Mouse (Mus musculus) CH12.LX (cell line): ENCODE results near the gene Mpv17. TPM values are rescaled to one million over a fixed set of nuclear protein-coding genes. Genes with fewer than 3 reads are reported as not detected.

Experiments used
- DNase-seq: peaks from one replicate; pipeline ENCODE4 v3.0.0-alpha.2; 2013; ENCODE audit errors: extremely low read depth
- H3K27ac ChIP-seq: 2 replicates; pipeline ENCODE4 v1.5.1; 2012; ENCODE audit warnings: low read depth, mild to moderate bottlenecking, control low read depth, moderate library complexity; ENCODE audit not compliant: insufficient read depth
- H3K27me3 ChIP-seq: replicated peaks from 2 replicates; pipeline ENCODE3; 2012; ENCODE audit warnings: inconsistent platforms
- H3K36me3 ChIP-seq, 2 experiments: replicated peaks in 1 of 2; 2 replicates each; pipeline versions ENCODE3 to v1.6.1; 2012; ENCODE audit warnings: inconsistent platforms in 1 of 2, low read length in 1 of 2, mild to moderate bottlenecking in 1 of 2, mixed read lengths in 1 of 2, moderate library complexity in 1 of 2; ENCODE audit not compliant: control insufficient read depth in 1 of 2, insufficient read depth in 1 of 2
- H3K4me1 ChIP-seq, 2 experiments: 2 replicates each; pipeline ENCODE4 v1.6.1; 2012; ENCODE audit warnings: inconsistent platforms in 1 of 2, moderate library complexity in 1 of 2; ENCODE audit not compliant: insufficient read depth in 2 of 2, control insufficient read depth in 1 of 2
- H3K4me2 ChIP-seq: 2 replicates; pipeline ENCODE4 v1.6.1; 2012; ENCODE audit warnings: low read depth, mild to moderate bottlenecking, control low read depth; ENCODE audit not compliant: poor library complexity, insufficient read depth, severe bottlenecking
- H3K4me3 ChIP-seq, 3 experiments: fragments of 150-350 bp in 1 of 3; sonication (generic) in 1 of 3; replicated peaks in 1 of 3; 2 replicates each; pipeline versions ENCODE3 to v1.5.1; 2011 to 2012; ENCODE audit warnings: low read depth in 2 of 3, low read length in 2 of 3, mild to moderate bottlenecking in 2 of 3, moderate library complexity in 2 of 3, control low read depth in 1 of 3, improper control_type of control experiment in 1 of 3, inconsistent platforms in 1 of 3, mixed read lengths in 1 of 3; ENCODE audit not compliant: poor library complexity in 1 of 3
- H3K79me2 ChIP-seq: replicated peaks from 2 replicates; pipeline ENCODE4 v1.6.1; 2012; ENCODE audit warnings: mild to moderate bottlenecking, moderate library complexity; ENCODE audit not compliant: control insufficient read depth, poor library complexity, insufficient read depth, severe bottlenecking; ENCODE audit errors: extremely low read depth
- H3K9ac ChIP-seq: 2 replicates; pipeline ENCODE4 v1.6.1; 2012; ENCODE audit warnings: low read depth, mild to moderate bottlenecking, control low read depth, moderate library complexity; ENCODE audit not compliant: insufficient read depth
- H3K9me3 ChIP-seq: replicated peaks from 2 replicates; pipeline ENCODE3; 2012; ENCODE audit warnings: low read length, inconsistent platforms, mixed read lengths
- BHLHE40 ChIP-seq: IDR thresholded peaks from 2 replicates; pipeline ENCODE4 v1.6.1; 2011; ENCODE audit warnings: mild to moderate bottlenecking, low read depth, low read length, improper control_type of control experiment
- CHD1 ChIP-seq: IDR thresholded peaks from 2 replicates; pipeline ENCODE4 v1.6.1; 2012; ENCODE audit warnings: low read depth, low read length, improper control_type of control experiment, inconsistent platforms
- EP300 ChIP-seq: IDR thresholded peaks from 2 replicates; pipeline ENCODE4 v1.6.1; 2011; ENCODE audit warnings: low read length, improper control_type of control experiment
- GABPA ChIP-seq: IDR thresholded peaks from 2 replicates; pipeline ENCODE4 v1.6.1; 2012; ENCODE audit warnings: low read depth, low read length, improper control_type of control experiment, inconsistent platforms; ENCODE audit not compliant: insufficient replicate concordance
- HCFC1 ChIP-seq: IDR thresholded peaks from 2 replicates; pipeline ENCODE4 v1.6.1; 2012; ENCODE audit warnings: low read depth, mild to moderate bottlenecking, inconsistent platforms, low read length, improper control_type of control experiment
- JUN ChIP-seq: IDR thresholded peaks from 2 replicates; pipeline ENCODE4 v1.6.1; 2011; ENCODE audit warnings: low read depth, mild to moderate bottlenecking, low read length, improper control_type of control experiment, moderate library complexity; ENCODE audit not compliant: insufficient read depth
- JUND ChIP-seq: conservative IDR thresholded peaks from 2 replicates; pipeline ENCODE4 v1.6.1; 2011; ENCODE audit warnings: low read depth, low read length, improper control_type of control experiment
- MAFK ChIP-seq: IDR thresholded peaks from 2 replicates; pipeline ENCODE4 v1.6.1; 2011; ENCODE audit warnings: low read length, improper control_type of control experiment; ENCODE audit not compliant: insufficient replicate concordance
- MEF2A ChIP-seq: IDR thresholded peaks from 2 replicates; pipeline ENCODE4 v1.6.1; 2014; ENCODE audit warnings: low read depth, mild to moderate bottlenecking, inconsistent platforms, low read length, improper control_type of control experiment, borderline replicate concordance
- MYC ChIP-seq: IDR thresholded peaks from 2 replicates; pipeline ENCODE4 v1.6.1; 2011; ENCODE audit warnings: low read depth, mild to moderate bottlenecking, improper control_type of control experiment, low read length
- PAX5 ChIP-seq: IDR thresholded peaks from 2 replicates; pipeline ENCODE4 v1.6.1; 2012; ENCODE audit warnings: low read length, inconsistent platforms, mixed read lengths
- SIN3A ChIP-seq: IDR thresholded peaks from 2 replicates; pipeline ENCODE4 v1.6.1; 2012; ENCODE audit warnings: low read length, improper control_type of control experiment, inconsistent platforms
- TCF12 ChIP-seq: IDR thresholded peaks from 2 replicates; pipeline ENCODE4 v1.6.1; 2014; ENCODE audit warnings: low read depth, mild to moderate bottlenecking, inconsistent platforms, low read length, improper control_type of control experiment
- USF2 ChIP-seq: conservative IDR thresholded peaks from 2 replicates; pipeline ENCODE4 v1.6.1; 2011; ENCODE audit warnings: low read depth, low read length, improper control_type of control experiment
- ZMIZ1 ChIP-seq: IDR thresholded peaks from 2 replicates; pipeline ENCODE4 v1.6.1; 2012; ENCODE audit warnings: low read depth, mild to moderate bottlenecking, inconsistent platforms, low read length, improper control_type of control experiment
- dilution Hi-C: fragments of 300-500 bp; cut with MboI; formaldehyde crosslinking; loops from 2 replicates; pipeline ENCODE4 v1.14.3; 2020; ENCODE audit warnings: low sequenced_read_pairs; ENCODE audit not compliant: extremely low pct_unique_long_range_greater_than_20kb, extremely low pct_ligation_motif_present
- in situ Hi-C: fragments of 300-500 bp; cut with MboI; formaldehyde crosslinking; loops from 3 replicates; pipeline ENCODE4 v1.14.3; 2019; ENCODE audit warnings: low sequenced_read_pairs, low pct_ligation_motif_present, low pct_unique_long_range_greater_than_20kb, mixed read lengths
- polyA plus RNA-seq: library from polyadenylated mRNA; unstranded; fragments of >175 nt; gene quantifications from 2 replicates; pipeline ENCODE4 v1.2.1, GENCODE M21; 2012; ENCODE audit warnings: low read depth; ENCODE audit not compliant: insufficient read length
- total RNA-seq, 2 experiments: library from RNA; depleted of rRNA; stranded (reverse); fragments of 300-350 nt in 1 of 2; fragments of >200 nt in 1 of 2; gene quantifications; 2 replicates each; pipeline ENCODE4 v1.2.3; 2012 to 2014

Mpv17 gene
- total and polyA plus RNA-seq, 3 experiments: 24.0 to 37.6 (median 32.8) TPM

DNA sequence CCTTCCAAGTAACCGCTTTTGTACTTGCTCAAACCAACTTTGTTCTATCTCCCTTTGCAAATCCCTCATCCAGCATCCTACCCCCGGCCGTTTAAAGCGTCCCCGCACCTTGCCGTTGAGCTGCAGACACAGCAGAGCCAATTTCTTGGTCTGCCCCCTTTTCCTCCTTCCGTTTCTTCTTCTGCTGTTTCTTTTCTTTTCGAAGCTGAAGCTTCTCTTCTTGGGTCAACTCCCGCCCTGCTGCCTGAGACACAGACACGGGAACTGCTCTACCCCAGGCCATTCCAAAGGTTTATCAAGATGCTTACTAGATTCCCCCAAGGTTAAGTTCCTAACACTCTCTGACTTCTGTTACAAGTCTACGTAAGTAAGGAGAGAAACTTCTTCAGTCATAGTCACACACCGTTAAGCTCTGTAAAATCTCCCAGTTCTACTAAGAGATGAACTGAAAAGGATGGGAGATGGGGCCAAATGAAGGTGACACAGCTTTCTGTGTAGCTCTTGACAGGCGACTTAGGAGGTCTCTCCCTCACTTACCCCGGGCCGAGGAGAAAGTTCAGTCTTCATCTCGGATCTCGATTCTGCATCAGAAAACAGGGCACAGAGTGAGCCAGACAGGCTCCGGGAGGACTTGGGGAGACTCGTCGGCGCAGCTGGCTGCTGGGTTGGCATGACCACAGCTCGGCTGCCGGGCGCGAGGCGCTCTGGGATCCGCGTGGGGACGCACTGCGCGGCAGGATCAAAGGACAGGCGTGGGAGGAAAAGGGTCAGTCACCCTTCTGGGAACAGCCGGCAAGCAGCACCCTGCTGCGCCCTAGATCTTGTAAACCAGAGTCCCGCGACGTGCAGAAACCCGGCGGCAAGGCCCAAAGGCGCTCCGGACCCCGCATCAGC, 38.2 kb upstream of the Mpv17 start:
- peaks cover 27% of the 10 kb centered on the region for H3K79me2 ChIP-seq
- peak overlapping the region; percentile 91 for H3K9ac ChIP-seq
- peak overlapping the region; percentile 94 for H3K4me2 ChIP-seq
- no peaks in the 10 kb centered on the region for H3K27me3 ChIP-seq
- dilution Hi-C loops: no loop called here
- peaks cover 56 to 68% of the 10 kb centered on the region in 2 experiments for H3K36me3 ChIP-seq
- H3K4me3 ChIP-seq: peak overlapping the region; percentile 55 to 96 (median 71)
- DNase-seq: peak; percentile 28
- peaks cover 2 to 29% of the 10 kb centered on the region in 2 experiments; a peak in 3 of 4 replicates for H3K4me1 ChIP-seq
- no peak for TF ChIP-seq MYC
- TF ChIP-seq GABPA: no peak
- no peak for TF ChIP-seq JUN
- no peak for TF ChIP-seq BHLHE40
- TF ChIP-seq CHD1: peak; percentile 73; the same call in 1 of the 2 replicates
- TF ChIP-seq EP300: no peak
- peak overlapping the region; percentile 54; the same call in 1 of the 2 replicates for H3K27ac ChIP-seq
- in situ Hi-C loops: no loop called here
- H3K9me3 ChIP-seq: no peaks in the 10 kb centered on the region

GRCm38 (mm10) chr5:31190201-31190600, 36.1 kb upstream of the Mpv17 start:
- TF ChIP-seq JUND (no peak), HCFC1 (no peak), ZMIZ1 (no peak), EP300 (no peak), SIN3A (no peak), MAFK (no peak), MEF2A (no peak), USF2 (no peak), PAX5 (no peak), TCF12 (no peak)
- Histone ChIP-seq H3K4me3 (no peak overlapping the region), H3K9ac (no peak overlapping the region), H3K36me3 (peaks cover 42 to 55% of the 10 kb centered on the region in 2 experiments), H3K27ac (no peak overlapping the region), H3K27me3 (no peaks in the 10 kb centered on the region), H3K9me3 (no peaks in the 10 kb centered on the region), H3K4me1 (peaks cover 2 to 25% of the 10 kb centered on the region in 2 experiments; a peak in 3 of 4 replicates), H3K79me2 (peaks cover 27% of the 10 kb centered on the region), H3K4me2 (no peak overlapping the region)
- in situ Hi-C loops: no loop called here
- no peak for DNase-seq
- dilution Hi-C loops: no loop called here
